Mouse (Mus musculus): ENCODE results near the gene Gck. TPM values are rescaled to one million over a fixed set of nuclear protein-coding genes. Genes with fewer than 3 reads are reported as not detected.

Gene Gck
- 0.66 and 1.3 TPM in 2 replicates for polyA plus RNA-seq (2015; fragmentation: Nextera tagmentation; extraction: Ambion mirVana)

GRCm38 (mm10) chr11:5949586-5950352 is at the start of gene Gck:
Gene Gck, minus strand, starts transcription at chr11:5950081.
- peak; percentile 41; the same call in 1 of the 2 replicates for ATAC-seq
- peak; percentile 49 for DNase-seq
- Histone ChIP-seq H3K4me3 (ENCODE audit: low read depth, low read length) (no peak within 1 kb of the TSS), H3K36me3 (replicated peaks; ENCODE audit: insufficient read depth, low read length) (no peaks in the 10 kb centered on the region), H3K4me1 (ENCODE audit: insufficient read depth) (peaks cover 2% of the 10 kb centered on the region; the same call in 1 of the 2 replicates), H3K27ac (ENCODE audit: low read depth) (peak within 1 kb of the TSS; percentile 35; the same call in 1 of the 2 replicates), H3K4me2 (ENCODE audit: low read depth, low read length) (0 out of 2 replicates have a peak within 1 kb of the TSS, but pooled peaks have one; percentile 0), H3K27me3 (ENCODE audit: insufficient read depth, low read length) (no peaks in the 10 kb centered on the region), H3K9ac (replicated peaks) (no peak within 1 kb of the TSS), H3K9me3 (ENCODE audit: low read length) (no peaks in the 10 kb centered on the region)
- 25% methylated on average over 8 of the region's 8 CpGs for WGBS (ENCODE audit: insufficient replicate concordance)
- no peak for TF ChIP-seq CTCF (IDR thresholded peaks at IDR 0.05; ENCODE audit: low read depth)
- TF ChIP-seq EP300 (IDR thresholded peaks at IDR 0.05; ENCODE audit: low read depth): no peak

GRCm38 (mm10) chr11:5998472-5998871 is 48.6 kb upstream of the Gck start:
- Histone ChIP-seq H3K4me1 (ENCODE audit: insufficient read depth) (peaks cover 34% of the 10 kb centered on the region), H3K9ac (replicated peaks) (no peak overlapping the region), H3K9me3 (ENCODE audit: low read length) (no peaks in the 10 kb centered on the region), H3K4me2 (ENCODE audit: low read depth, low read length) (no peak overlapping the region), H3K4me3 (ENCODE audit: low read depth, low read length) (no peak overlapping the region), H3K36me3 (replicated peaks; ENCODE audit: insufficient read depth, low read length) (no peaks in the 10 kb centered on the region), H3K27me3 (ENCODE audit: insufficient read depth, low read length) (no peaks in the 10 kb centered on the region), H3K27ac (ENCODE audit: low read depth) (no peak overlapping the region)
- TF ChIP-seq EP300 (IDR thresholded peaks at IDR 0.05; ENCODE audit: low read depth) (no peak), CTCF (IDR thresholded peaks at IDR 0.05; ENCODE audit: low read depth) (no peak)
- ATAC-seq (no peak), DNase-seq (no peak)
- WGBS (ENCODE audit: insufficient replicate concordance): 89% methylated on average over 2 of the region's 2 CpGs

GRCm38 (mm10) chr11:5995989-5996388 is 46.1 kb upstream of the Gck start:
- no peak overlapping the region for H3K9ac ChIP-seq (replicated peaks)
- DNase-seq (peak; percentile 87), ATAC-seq (peak; percentile 63)
- no peaks in the 10 kb centered on the region for H3K9me3 ChIP-seq (ENCODE audit: low read length)
- no peak overlapping the region for H3K27ac ChIP-seq (ENCODE audit: low read depth)
- H3K27me3 ChIP-seq (ENCODE audit: insufficient read depth, low read length): no peaks in the 10 kb centered on the region
- 12% methylated on average over 8 of the region's 8 CpGs for WGBS (ENCODE audit: insufficient replicate concordance)
- H3K4me3 ChIP-seq (ENCODE audit: low read depth, low read length): no peak overlapping the region
- H3K4me2 ChIP-seq (ENCODE audit: low read depth, low read length): no peak overlapping the region
- TF ChIP-seq CTCF (IDR thresholded peaks at IDR 0.05; ENCODE audit: low read depth) (peak; percentile 95), EP300 (IDR thresholded peaks at IDR 0.05; ENCODE audit: low read depth) (no peak)
- H3K36me3 ChIP-seq (replicated peaks; ENCODE audit: insufficient read depth, low read length): no peaks in the 10 kb centered on the region
- peaks cover 18% of the 10 kb centered on the region for H3K4me1 ChIP-seq (ENCODE audit: insufficient read depth)

- Histone ChIP-seq H3K4me1 (ENCODE audit: insufficient read depth) (peaks cover 7% of the 10 kb centered on the region; the same call in 1 of the 2 replicates), H3K36me3 (replicated peaks; ENCODE audit: insufficient read depth, low read length) (no peaks in the 10 kb centered on the region), H3K4me3 (ENCODE audit: low read depth, low read length) (no peak overlapping the region), H3K9me3 (ENCODE audit: low read length) (no peaks in the 10 kb centered on the region), H3K4me2 (ENCODE audit: low read depth, low read length) (no peak overlapping the region), H3K9ac (replicated peaks) (no peak overlapping the region), H3K27me3 (ENCODE audit: insufficient read depth, low read length) (no peaks in the 10 kb centered on the region), H3K27ac (ENCODE audit: low read depth) (no peak overlapping the region)
- TF ChIP-seq CTCF (IDR thresholded peaks at IDR 0.05; ENCODE audit: low read depth) (no peak), EP300 (IDR thresholded peaks at IDR 0.05; ENCODE audit: low read depth) (no peak)
- WGBS (ENCODE audit: insufficient replicate concordance): 69% methylated on average over 3 of the region's 3 CpGs
- ATAC-seq (no peak), DNase-seq (no peak)
Observed at GRCm38 (mm10) chr11:5994880-5995279, 45.0 kb upstream of the Gck start.

DNA sequence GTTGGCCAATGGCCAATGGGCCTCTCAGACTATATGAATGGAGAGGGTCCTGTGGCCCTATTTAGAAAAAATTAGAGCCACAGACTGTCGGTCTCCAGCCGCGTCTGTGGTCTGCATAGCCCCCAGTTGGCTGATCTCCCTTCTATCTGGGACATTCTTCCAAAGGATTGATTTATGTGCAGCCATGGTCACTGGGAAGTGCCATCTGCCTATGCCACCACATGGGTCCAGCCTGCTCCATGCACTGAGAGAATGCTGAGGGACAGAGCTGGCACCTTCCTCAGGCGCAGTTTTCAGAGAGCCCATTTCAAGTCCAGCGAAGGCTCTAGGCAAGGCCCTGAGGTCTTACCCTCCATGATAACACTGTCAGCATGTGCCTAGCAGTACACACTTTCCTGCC is 44.3 kb upstream of the Gck start:
- no peak for ATAC-seq
- TF ChIP-seq CTCF (IDR thresholded peaks at IDR 0.05; ENCODE audit: low read depth) (no peak), EP300 (IDR thresholded peaks at IDR 0.05; ENCODE audit: low read depth) (no peak)
- no peaks in the 10 kb centered on the region for H3K36me3 ChIP-seq (replicated peaks; ENCODE audit: insufficient read depth, low read length)
- no peaks in the 10 kb centered on the region for H3K9me3 ChIP-seq (ENCODE audit: low read length)
- no peak overlapping the region for H3K4me3 ChIP-seq (ENCODE audit: low read depth, low read length)
- peaks cover 2% of the 10 kb centered on the region; the same call in 1 of the 2 replicates for H3K4me1 ChIP-seq (ENCODE audit: insufficient read depth)
- WGBS (ENCODE audit: insufficient replicate concordance): 85% methylated on average over 5 of the region's 5 CpGs
- H3K27me3 ChIP-seq (ENCODE audit: insufficient read depth, low read length): no peaks in the 10 kb centered on the region
- no peak overlapping the region for H3K9ac ChIP-seq (replicated peaks)
- H3K27ac ChIP-seq (ENCODE audit: low read depth): no peak overlapping the region
- H3K4me2 ChIP-seq (ENCODE audit: low read depth, low read length): no peak overlapping the region
- no peak for DNase-seq

DNA sequence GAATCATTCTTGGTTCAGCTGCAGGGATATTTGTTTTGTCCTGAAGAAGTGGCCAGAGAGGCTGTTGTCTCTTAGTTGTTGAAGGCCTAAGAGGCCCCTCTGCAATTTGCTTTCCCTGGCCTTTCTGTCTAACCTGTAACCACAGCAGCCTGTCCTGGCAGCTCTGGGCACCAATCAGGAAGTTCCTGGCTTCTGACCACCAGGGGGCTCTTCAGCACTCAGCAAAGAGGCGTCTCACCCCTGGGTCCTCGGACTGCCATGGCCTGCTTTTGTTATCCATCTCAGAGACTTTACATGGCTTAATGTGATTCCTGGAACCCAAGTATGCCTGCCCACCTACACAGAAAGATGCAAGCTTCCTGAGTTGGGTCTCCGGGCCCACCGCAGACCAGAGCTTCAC is 41.0 kb upstream of the Gck start:
- ATAC-seq: peak; percentile 46

More for the DNA sequence above, 41.0 kb upstream of the Gck start:
- DNase-seq: peak; percentile 72
- no peak overlapping the region for H3K9ac ChIP-seq (replicated peaks)
- H3K4me3 ChIP-seq (ENCODE audit: low read depth, low read length): no peak overlapping the region
- peak; percentile 76 for TF ChIP-seq CTCF (IDR thresholded peaks at IDR 0.05; ENCODE audit: low read depth)
- TF ChIP-seq EP300 (IDR thresholded peaks at IDR 0.05; ENCODE audit: low read depth): no peak
- H3K36me3 ChIP-seq (replicated peaks; ENCODE audit: insufficient read depth, low read length): no peaks in the 10 kb centered on the region
- H3K27me3 ChIP-seq (ENCODE audit: insufficient read depth, low read length): no peaks in the 10 kb centered on the region
- H3K27ac ChIP-seq (ENCODE audit: low read depth): no peak overlapping the region
- no peaks in the 10 kb centered on the region for H3K4me1 ChIP-seq (ENCODE audit: insufficient read depth)
- 38% methylated on average over 4 of the region's 4 CpGs for WGBS (ENCODE audit: insufficient replicate concordance)
- no peaks in the 10 kb centered on the region for H3K9me3 ChIP-seq (ENCODE audit: low read length)
- H3K4me2 ChIP-seq (ENCODE audit: low read depth, low read length): no peak overlapping the region
